8 mouse cellular contexts compared by ENCODE assay signal in genomic region chr10:61648737-61649645, GRCm38 (mm10). TPM values are rescaled to one million over a fixed set of nuclear protein-coding genes. Genes with fewer than 3 reads are reported as not detected.
DNase-seq lines count a peak whose midpoint lies in the region; ATAC-seq and TF ChIP-seq lines count a peak whose summit lies in the region.

No protein-coding gene starts in this region.

- peaks cover 12% of the 10 kb centered on the region for H3K4me1 ChIP-seq in neural tube, embryonic 11.5 days (ENCODE audit: control insufficient read depth, insufficient read depth, low read length)
- peaks cover 15% of the 10 kb centered on the region for H3K4me1 ChIP-seq in heart, postnatal 0 days (ENCODE audit: control insufficient read depth, insufficient read depth)
- H3K4me1 ChIP-seq in limb, embryonic 14.5 days (ENCODE audit: control insufficient read depth, insufficient read depth, low read length), result peaks cover 7% of the 10 kb centered on the region

- no peaks in the 10 kb centered on the region for H3K27me3 ChIP-seq in neural tube, embryonic 11.5 days (ENCODE audit: control insufficient read depth, insufficient read depth, low read length)
- H3K27me3 ChIP-seq in heart, postnatal 0 days (ENCODE audit: control insufficient read depth, insufficient read depth, low read length), result no peaks in the 10 kb centered on the region
- no peaks in the 10 kb centered on the region for H3K27me3 ChIP-seq in limb, embryonic 14.5 days (ENCODE audit: control insufficient read depth, insufficient read depth, low read length)

- peak overlapping the region; percentile 68 for H3K4me3 ChIP-seq in neural tube, embryonic 11.5 days (ENCODE audit: low read depth, low read length)
- H3K4me3 ChIP-seq in heart, postnatal 0 days (ENCODE audit: low read depth, low read length), result peak overlapping the region; percentile 90
- peak overlapping the region; percentile 81 for H3K4me3 ChIP-seq in limb, embryonic 14.5 days (replicated peaks; ENCODE audit: low read length)

- H3K27ac ChIP-seq in neural tube, embryonic 11.5 days (ENCODE audit: low read depth, low read length), result peak overlapping the region; percentile 28; the same call in 1 of the 2 replicates
- peak overlapping the region; percentile 50; the same call in 1 of the 2 replicates for H3K27ac ChIP-seq in heart, postnatal 0 days (ENCODE audit: low read depth)
- peak overlapping the region; percentile 67; the same call in 1 of the 2 replicates for H3K27ac ChIP-seq in limb, embryonic 14.5 days (replicated peaks; ENCODE audit: low read depth, low read length)

- no peaks in the 10 kb centered on the region; the same call in none of the 2 replicates for H3K36me3 ChIP-seq in neural tube, embryonic 11.5 days (ENCODE audit: control insufficient read depth, insufficient read depth, low read length)
- H3K36me3 ChIP-seq in heart, postnatal 0 days (replicated peaks; ENCODE audit: control insufficient read depth, insufficient read depth, low read length), result peaks cover 6% of the 10 kb centered on the region; the same call in 1 of the 2 replicates
- H3K36me3 ChIP-seq in limb, embryonic 14.5 days (ENCODE audit: control insufficient read depth, insufficient read depth, low read length), result peaks cover 5% of the 10 kb centered on the region; the same call in 1 of the 2 replicates

- DNase-seq in neural tube, embryonic 11.5 days (ENCODE audit: low spot score), result peak; percentile 22
- DNase-seq in neural tube, embryonic 10.5 days (ENCODE audit: extremely low spot score, low spot score), result no peak
- peak; percentile 25 for DNase-seq in brain, adult 2 months (ENCODE audit: low read depth, low spot score)
- no peak for DNase-seq in heart, postnatal 0 days (ENCODE audit: low spot score)
- no peak for DNase-seq in limb, embryonic 14.5 days (ENCODE audit: low spot score)
- peak; percentile 61 for DNase-seq in naive thymus-derived CD4-positive, alpha-beta T cell, adult 2 months (ENCODE audit: low read depth)
- DNase-seq in layer of hippocampus, adult 9-10 months (ENCODE audit: low spot score), result no peak
- no peak for DNase-seq in right cerebral cortex, postnatal 4 days

- no peak for TF ChIP-seq CTCF in heart, postnatal 0 days (IDR thresholded peaks at IDR 0.05; ENCODE audit: low read depth)

- no peak; the same call in 1 of the 2 replicates for ATAC-seq in neural tube, embryonic 11.5 days (ENCODE audit: insufficient read depth, low FRiP score, low TSS enrichment)
- ATAC-seq in heart, postnatal 0 days (ENCODE audit: insufficient read depth, low read depth), result no peak
- ATAC-seq in limb, embryonic 14.5 days (ENCODE audit: low FRiP score, low read depth), result peak; percentile 69; the same call in 1 of the 2 replicates

- peak overlapping the region; percentile 88 for H3K4me2 ChIP-seq in neural tube, embryonic 11.5 days (ENCODE audit: low read depth)
- H3K4me2 ChIP-seq in heart, postnatal 0 days (ENCODE audit: low read depth, low read length), result peak overlapping the region; percentile 80
- peak overlapping the region; percentile 77 for H3K4me2 ChIP-seq in limb, embryonic 14.5 days (replicated peaks; ENCODE audit: low read depth, low read length, severe bottlenecking)

- 1% methylated on average over 47 of the region's 49 CpGs for WGBS in neural tube, embryonic 11.5 days
- WGBS in heart, postnatal 0 days, result 2% methylated on average over 46 of the region's 49 CpGs
- WGBS in limb, embryonic 14.5 days, result under 1% methylated on average over 48 of the region's 49 CpGs

- TF ChIP-seq EP300 in heart, postnatal 0 days (IDR thresholded peaks at IDR 0.05; ENCODE audit: low read depth), result no peak

- TF ChIP-seq POLR2A in limb, embryonic 14.5 days (IDR thresholded peaks at IDR 0.05; ENCODE audit: borderline replicate concordance, extremely low read depth, insufficient read depth, insufficient read length), result no peak

- peak overlapping the region; percentile 83 for H3K9ac ChIP-seq in neural tube, embryonic 11.5 days (ENCODE audit: low read length)
- H3K9ac ChIP-seq in heart, postnatal 0 days (replicated peaks; ENCODE audit: low read depth, low read length), result peak overlapping the region; percentile 72
- peak overlapping the region; percentile 80 for H3K9ac ChIP-seq in limb, embryonic 14.5 days (ENCODE audit: low read depth, low read length, severe bottlenecking)

- no peaks in the 10 kb centered on the region for H3K9me3 ChIP-seq in neural tube, embryonic 11.5 days (ENCODE audit: control insufficient read depth, low read length)
- H3K9me3 ChIP-seq in heart, postnatal 0 days (replicated peaks; ENCODE audit: control insufficient read depth, low read length), result no peaks in the 10 kb centered on the region
- H3K9me3 ChIP-seq in limb, embryonic 14.5 days (ENCODE audit: control insufficient read depth, low read length), result no peaks in the 10 kb centered on the region

RNA-seq across cellular contexts. Expression of gene Ppa1, which starts 0.6 kb away (rescaled TPM):
- polyA plus RNA-seq in neural tube, embryonic 11.5 days (2014; fragmentation: Nextera tagmentation; extraction: Ambion mirVana), result 283 and 285 TPM in 2 replicates
- total RNA-seq in heart, postnatal 0 days (2014; rRNA removed; ENCODE audit: low replicate concordance), result 28.2 and 35.5 TPM in 2 replicates
- 53.0 and 54.8 TPM in 2 replicates for polyA plus RNA-seq in heart, postnatal 0 days (2015; fragmentation: Nextera tagmentation; extraction: Ambion mirVana)
- polyA plus RNA-seq in limb, embryonic 14.5 days (2012; rRNA removed), result 90.3 and 119 TPM in 2 replicates
- 152 and 161 TPM in 2 replicates for polyA plus RNA-seq in limb, embryonic 14.5 days (2014; fragmentation: Nextera tagmentation; extraction: Ambion mirVana)

RNA-seq across cellular contexts. Expression of gene Sar1a, which starts 31.1 kb away (rescaled TPM):
- 252 and 255 TPM in 2 replicates for polyA plus RNA-seq in neural tube, embryonic 11.5 days (2014; fragmentation: Nextera tagmentation; extraction: Ambion mirVana)
- total RNA-seq in heart, postnatal 0 days (2014; rRNA removed; ENCODE audit: low replicate concordance), result 137 and 148 TPM in 2 replicates
- 140 and 151 TPM in 2 replicates for polyA plus RNA-seq in heart, postnatal 0 days (2015; fragmentation: Nextera tagmentation; extraction: Ambion mirVana)
- polyA plus RNA-seq in limb, embryonic 14.5 days (2012; rRNA removed), result 190 and 208 TPM in 2 replicates
- polyA plus RNA-seq in limb, embryonic 14.5 days (2014; fragmentation: Nextera tagmentation; extraction: Ambion mirVana), result 326 and 337 TPM in 2 replicates

RNA-seq across cellular contexts. Expression of gene Tysnd1, which starts 46.3 kb away (rescaled TPM):
- polyA plus RNA-seq in neural tube, embryonic 11.5 days (2014; fragmentation: Nextera tagmentation; extraction: Ambion mirVana), result 35.5 and 35.7 TPM in 2 replicates
- 53.0 and 62.0 TPM in 2 replicates for total RNA-seq in heart, postnatal 0 days (2014; rRNA removed; ENCODE audit: low replicate concordance)
- 14.5 and 16.1 TPM in 2 replicates for polyA plus RNA-seq in heart, postnatal 0 days (2015; fragmentation: Nextera tagmentation; extraction: Ambion mirVana)
- polyA plus RNA-seq in limb, embryonic 14.5 days (2012; rRNA removed), result 43.5 and 63.1 TPM in 2 replicates
- polyA plus RNA-seq in limb, embryonic 14.5 days (2014; fragmentation: Nextera tagmentation; extraction: Ambion mirVana), result 38.0 and 39.2 TPM in 2 replicates

RNA-seq across cellular contexts. Expression of gene Npffr1, which starts 53.7 kb away (rescaled TPM):
- 0.08 TPM in 1 of 2 replicates, not detected in the other for polyA plus RNA-seq in neural tube, embryonic 11.5 days (2014; fragmentation: Nextera tagmentation; extraction: Ambion mirVana)
- not detected in 2 replicates for total RNA-seq in heart, postnatal 0 days (2014; rRNA removed; ENCODE audit: low replicate concordance)
- polyA plus RNA-seq in heart, postnatal 0 days (2015; fragmentation: Nextera tagmentation; extraction: Ambion mirVana), result 0.05 TPM in 1 of 2 replicates, not detected in the other
- polyA plus RNA-seq in limb, embryonic 14.5 days (2012; rRNA removed), result 0.06 and 0.10 TPM in 2 replicates
- polyA plus RNA-seq in limb, embryonic 14.5 days (2014; fragmentation: Nextera tagmentation; extraction: Ambion mirVana), result 0.06 TPM in 2 replicates

Comparison
In these comparisons a context has a peak if more than half of its experiments do, and no peak if none do; other contexts are left out.
1. DNase-seq: peak in neural tube, embryonic 11.5 days (single experiment), brain, adult 2 months (single experiment) and naive thymus-derived CD4-positive, alpha-beta T cell, adult 2 months (single experiment); none in neural tube, embryonic 10.5 days (single experiment), heart, postnatal 0 days (single experiment), limb, embryonic 14.5 days (single experiment), layer of hippocampus, adult 9-10 months (single experiment) and right cerebral cortex, postnatal 4 days (single experiment).
2. Peak in every context shown above with its lines, with median percentiles within 50 percentile points of each other: H3K27ac ChIP-seq, H3K4me2 ChIP-seq, H3K4me3 ChIP-seq and H3K9ac ChIP-seq.